Mouse (Mus musculus): ENCODE results near the gene Dhcr24. TPM values are rescaled to one million over a fixed set of nuclear protein-coding genes. Genes with fewer than 3 reads are reported as not detected.

The Dhcr24 gene
- polyA plus RNA-seq, 1 experiment from 2014 or later = 7.3 TPM

GRCm38 (mm10) chr4:106562837-106563790 is 2.3 kb downstream of the Dhcr24 start:
- WGBS = 46% methylated on average over 9 of the region's 9 CpGs
- Histone ChIP-seq H3K27me3 (no peaks in the 10 kb centered on the region), H3K27ac (no peak overlapping the region), H3K4me3 (peak overlapping the region; percentile 87), H3K4me2 (replicated peaks) (peak overlapping the region; percentile 74), H3K9ac (peak overlapping the region; percentile 86), H3K36me3 (peaks cover 42% of the 10 kb centered on the region), H3K9me3 (replicated peaks) (no peaks in the 10 kb centered on the region), H3K4me1 (peaks cover 33% of the 10 kb centered on the region)
- ATAC-seq (ENCODE audit: low FRiP score) = no peak

GRCm38 (mm10) chr4:106564161-106564560 is 3.3 kb downstream of the Dhcr24 start:
- peaks cover 45% of the 10 kb centered on the region for H3K36me3 ChIP-seq
- H3K27me3 ChIP-seq = no peaks in the 10 kb centered on the region
- H3K27ac ChIP-seq = no peak overlapping the region
- no peaks in the 10 kb centered on the region for H3K9me3 ChIP-seq (replicated peaks)
- no peak for ATAC-seq (ENCODE audit: low FRiP score)
- no peak overlapping the region for H3K9ac ChIP-seq
- no peak overlapping the region for H3K4me3 ChIP-seq
- H3K4me1 ChIP-seq = peaks cover 33% of the 10 kb centered on the region
- no peak overlapping the region for H3K4me2 ChIP-seq (replicated peaks)
- 84% methylated on average over 11 of the region's 11 CpGs for WGBS

GRCm38 (mm10) chr4:106569680-106570079 is 8.8 kb downstream of the Dhcr24 start:
- Histone ChIP-seq H3K36me3 (peaks cover 81% of the 10 kb centered on the region), H3K9me3 (replicated peaks) (no peaks in the 10 kb centered on the region), H3K4me3 (no peak overlapping the region), H3K4me1 (no peaks in the 10 kb centered on the region), H3K9ac (no peak overlapping the region), H3K27ac (no peak overlapping the region), H3K27me3 (no peaks in the 10 kb centered on the region), H3K4me2 (replicated peaks) (no peak overlapping the region)
- WGBS = 89% methylated on average over 4 of the region's 4 CpGs
- ATAC-seq (ENCODE audit: low FRiP score) = peak; percentile 48; the same call in 1 of the 2 replicates

- Histone ChIP-seq H3K4me1 (no peaks in the 10 kb centered on the region), H3K27ac (no peak overlapping the region), H3K4me3 (no peak overlapping the region), H3K9me3 (replicated peaks) (no peaks in the 10 kb centered on the region), H3K4me2 (replicated peaks) (no peak overlapping the region), H3K9ac (no peak overlapping the region), H3K36me3 (peaks cover 81% of the 10 kb centered on the region), H3K27me3 (no peaks in the 10 kb centered on the region)
- 85% methylated on average over 11 of the region's 11 CpGs for WGBS
- no peak for ATAC-seq (ENCODE audit: low FRiP score)
Observed at GRCm38 (mm10) chr4:106571081-106571724, 10.4 kb downstream of the Dhcr24 start.

GRCm38 (mm10) chr4:106575022-106575421 is 14.2 kb downstream of the Dhcr24 start:
- Histone ChIP-seq H3K4me2 (replicated peaks) (no peak overlapping the region), H3K4me3 (no peak overlapping the region), H3K9me3 (replicated peaks) (no peaks in the 10 kb centered on the region), H3K27ac (no peak overlapping the region), H3K27me3 (no peaks in the 10 kb centered on the region), H3K4me1 (no peaks in the 10 kb centered on the region), H3K9ac (no peak overlapping the region), H3K36me3 (peaks cover 95% of the 10 kb centered on the region)
- WGBS = 82% methylated on average over 8 of the region's 8 CpGs
- ATAC-seq (ENCODE audit: low FRiP score) = no peak

- Histone ChIP-seq H3K4me2 (replicated peaks) (no peak overlapping the region), H3K9ac (no peak overlapping the region), H3K27ac (no peak overlapping the region), H3K36me3 (peaks cover 98% of the 10 kb centered on the region), H3K4me1 (no peaks in the 10 kb centered on the region), H3K27me3 (no peaks in the 10 kb centered on the region), H3K4me3 (no peak overlapping the region), H3K9me3 (replicated peaks) (no peaks in the 10 kb centered on the region)
- WGBS = 83% methylated on average over 7 of the region's 7 CpGs
- ATAC-seq (ENCODE audit: low FRiP score) = no peak
Observed at GRCm38 (mm10) chr4:106577511-106577910, 16.7 kb downstream of the Dhcr24 start.

GRCm38 (mm10) chr4:106581176-106581864 is 20.5 kb downstream of the Dhcr24 start:
- Histone ChIP-seq H3K4me2 (replicated peaks) (no peak overlapping the region), H3K9me3 (replicated peaks) (no peaks in the 10 kb centered on the region), H3K36me3 (peaks cover 99% of the 10 kb centered on the region), H3K9ac (no peak overlapping the region), H3K4me1 (no peaks in the 10 kb centered on the region; the same call in 1 of the 2 replicates), H3K27me3 (no peaks in the 10 kb centered on the region), H3K4me3 (no peak overlapping the region), H3K27ac (no peak overlapping the region)
- no peak for ATAC-seq (ENCODE audit: low FRiP score)
- WGBS = 90% methylated on average over 14 of the region's 14 CpGs

GRCm38 (mm10) chr4:106581865-106582204 is 21.0 kb downstream of the Dhcr24 start:
- Histone ChIP-seq H3K27me3 (no peaks in the 10 kb centered on the region), H3K9me3 (replicated peaks) (no peaks in the 10 kb centered on the region), H3K4me2 (replicated peaks) (no peak overlapping the region), H3K9ac (no peak overlapping the region), H3K27ac (no peak overlapping the region), H3K4me1 (no peaks in the 10 kb centered on the region; the same call in 1 of the 2 replicates), H3K36me3 (peaks cover 99% of the 10 kb centered on the region), H3K4me3 (no peak overlapping the region)
- ATAC-seq (ENCODE audit: low FRiP score) = no peak
- WGBS = 94% methylated on average over 15 of the region's 15 CpGs

GRCm38 (mm10) chr4:106582428-106583153 is 21.8 kb downstream of the Dhcr24 start:
- H3K9ac ChIP-seq = no peak overlapping the region
- 90% methylated on average over 12 of the region's 12 CpGs for WGBS
- no peaks in the 10 kb centered on the region for H3K27me3 ChIP-seq
- no peak overlapping the region for H3K4me2 ChIP-seq (replicated peaks)
- no peak overlapping the region for H3K4me3 ChIP-seq
- no peaks in the 10 kb centered on the region for H3K9me3 ChIP-seq (replicated peaks)
- H3K36me3 ChIP-seq = peaks cover 98% of the 10 kb centered on the region
- no peaks in the 10 kb centered on the region; the same call in 1 of the 2 replicates for H3K4me1 ChIP-seq
- no peak for ATAC-seq (ENCODE audit: low FRiP score)
- H3K27ac ChIP-seq = no peak overlapping the region

GRCm38 (mm10) chr4:106584665-106585064 is 23.8 kb downstream of the Dhcr24 start:
- no peak overlapping the region for H3K9ac ChIP-seq
- H3K27me3 ChIP-seq = no peaks in the 10 kb centered on the region
- H3K27ac ChIP-seq = no peak overlapping the region
- no peaks in the 10 kb centered on the region; the same call in 1 of the 2 replicates for H3K4me1 ChIP-seq
- H3K4me3 ChIP-seq = no peak overlapping the region
- peaks cover 96% of the 10 kb centered on the region for H3K36me3 ChIP-seq
- no peak overlapping the region for H3K4me2 ChIP-seq (replicated peaks)
- H3K9me3 ChIP-seq (replicated peaks) = no peaks in the 10 kb centered on the region
- WGBS = 88% methylated on average over 4 of the region's 4 CpGs
- no peak for ATAC-seq (ENCODE audit: low FRiP score)

GRCm38 (mm10) chr4:106587075-106587474 is 26.2 kb downstream of the Dhcr24 start:
- Histone ChIP-seq H3K9me3 (replicated peaks) (no peaks in the 10 kb centered on the region), H3K27me3 (no peaks in the 10 kb centered on the region), H3K9ac (no peak overlapping the region), H3K4me3 (no peak overlapping the region), H3K27ac (no peak overlapping the region), H3K36me3 (peaks cover 90% of the 10 kb centered on the region), H3K4me2 (replicated peaks) (no peak overlapping the region), H3K4me1 (no peaks in the 10 kb centered on the region; the same call in 1 of the 2 replicates)
- no peak for ATAC-seq (ENCODE audit: low FRiP score)
- 94% methylated on average over 6 of the region's 6 CpGs for WGBS

- no peak for ATAC-seq (ENCODE audit: low FRiP score)
- Histone ChIP-seq H3K9me3 (replicated peaks) (no peaks in the 10 kb centered on the region), H3K27ac (no peak overlapping the region), H3K27me3 (no peaks in the 10 kb centered on the region), H3K9ac (no peak overlapping the region), H3K4me1 (no peaks in the 10 kb centered on the region), H3K4me3 (no peak overlapping the region), H3K36me3 (peaks cover 60% of the 10 kb centered on the region), H3K4me2 (replicated peaks) (no peak overlapping the region)
- WGBS = 74% methylated on average over 9 of the region's 9 CpGs
Observed at GRCm38 (mm10) chr4:106590142-106590541, 29.3 kb downstream of the Dhcr24 start.

Measured in hindbrain, embryonic 12.5 days (tissue).